Mouse (Mus musculus): ENCODE results near the gene Adarb1.

DNA sequence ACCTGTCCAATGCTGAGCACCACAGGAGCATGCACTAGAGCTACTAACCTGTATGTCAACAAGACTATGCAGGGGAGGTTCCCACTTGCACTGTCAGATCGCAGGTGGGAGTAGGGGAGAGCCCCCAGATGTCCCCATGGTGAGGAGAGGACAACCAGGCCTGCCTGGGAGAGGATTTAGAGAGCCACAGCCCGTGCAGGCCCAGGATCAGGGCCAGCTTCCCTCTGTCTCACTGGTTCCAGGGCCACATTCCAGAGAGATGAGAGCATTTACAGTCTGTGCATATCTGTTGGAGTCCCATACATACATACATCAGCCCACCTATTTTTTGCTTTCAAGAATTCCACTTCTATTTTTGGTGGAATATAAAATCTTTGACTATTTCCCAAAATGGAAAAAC lies 9.5 kb upstream of the Adarb1 start:
- no peak for TF ChIP-seq EP300 (IDR thresholded peaks at IDR 0.05)
- no peak for TF ChIP-seq CTCF (IDR thresholded peaks at IDR 0.05)

Data from lung, postnatal 0 days (tissue).